Mouse (Mus musculus): ENCODE results near the gene Grin3b. TPM values are rescaled to one million over a fixed set of nuclear protein-coding genes. Genes with fewer than 3 reads are reported as not detected.
A peak's percentile ranks its signal among the peaks of the same experiment; 100 is the strongest.

The Grin3b gene
- total and polyA plus RNA-seq, 2 experiments from 2014 or later: 0.34 TPM; not detected in 1

DNA sequence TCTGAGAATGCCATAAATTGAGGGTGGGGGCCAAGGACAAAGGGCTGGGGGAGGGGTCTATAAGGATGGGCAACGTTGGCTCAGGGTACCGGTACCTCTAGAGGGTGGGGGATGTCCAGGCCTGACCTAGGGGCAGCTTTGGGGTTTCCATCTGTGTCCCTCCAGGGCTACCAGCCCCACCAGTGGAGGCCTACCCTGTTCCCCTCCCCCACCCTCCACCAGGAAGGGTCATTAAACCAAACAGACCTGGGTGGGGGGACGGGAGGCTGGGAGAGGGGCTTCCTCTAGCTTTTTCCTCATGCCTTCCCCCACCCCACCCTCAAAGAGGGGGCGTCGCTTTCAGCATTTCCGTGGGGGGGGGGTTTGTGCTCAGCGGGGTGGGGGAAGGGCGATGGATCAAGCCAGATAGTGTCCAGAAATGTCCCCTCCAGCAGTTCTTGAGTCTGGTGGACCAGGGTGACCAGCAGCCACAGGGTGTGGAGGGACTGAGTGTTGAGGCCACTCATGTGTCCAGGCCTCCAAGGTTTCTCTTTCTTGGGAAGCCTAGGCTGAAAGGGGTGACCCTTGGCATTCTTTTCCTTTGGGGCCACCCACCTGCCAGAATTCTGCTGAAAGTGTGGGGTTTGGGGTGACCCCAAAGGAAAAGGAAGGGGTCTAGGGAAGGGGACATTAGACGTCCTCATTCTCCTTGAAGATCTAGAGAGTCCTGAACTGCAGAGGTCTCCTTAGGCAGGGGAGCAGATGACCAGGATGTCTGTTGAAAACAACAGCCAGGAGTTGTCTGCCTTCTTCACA, 41.4 kb upstream of the Grin3b start:
- ATAC-seq (ENCODE audit: insufficient read depth, low read depth) (no peak), DNase-seq (ENCODE audit: low spot score) (no peak)
- Histone ChIP-seq H3K4me2 (ENCODE audit: low read depth, low read length) (peak overlapping the region; percentile 95), H3K36me3 (replicated peaks; ENCODE audit: control insufficient read depth, insufficient read depth, low read length) (0 out of 2 replicates have a peak, but pooled peaks cover 7% of the 10 kb centered on the region), H3K4me3 (ENCODE audit: low read depth, low read length) (no peak overlapping the region), H3K4me1 (ENCODE audit: control insufficient read depth, insufficient read depth) (peaks cover 25% of the 10 kb centered on the region), H3K9me3 (replicated peaks; ENCODE audit: control insufficient read depth, low read length) (no peaks in the 10 kb centered on the region), H3K9ac (replicated peaks; ENCODE audit: low read depth, low read length) (no peak overlapping the region), H3K27ac (ENCODE audit: low read depth) (no peak overlapping the region), H3K27me3 (ENCODE audit: control insufficient read depth, insufficient read depth, low read length) (no peaks in the 10 kb centered on the region)
- TF ChIP-seq EP300 (IDR thresholded peaks at IDR 0.05; ENCODE audit: low read depth) (no peak), CTCF (IDR thresholded peaks at IDR 0.05; ENCODE audit: low read depth) (no peak)
- WGBS: 36% methylated on average over 7 of the region's 9 CpGs

DNA sequence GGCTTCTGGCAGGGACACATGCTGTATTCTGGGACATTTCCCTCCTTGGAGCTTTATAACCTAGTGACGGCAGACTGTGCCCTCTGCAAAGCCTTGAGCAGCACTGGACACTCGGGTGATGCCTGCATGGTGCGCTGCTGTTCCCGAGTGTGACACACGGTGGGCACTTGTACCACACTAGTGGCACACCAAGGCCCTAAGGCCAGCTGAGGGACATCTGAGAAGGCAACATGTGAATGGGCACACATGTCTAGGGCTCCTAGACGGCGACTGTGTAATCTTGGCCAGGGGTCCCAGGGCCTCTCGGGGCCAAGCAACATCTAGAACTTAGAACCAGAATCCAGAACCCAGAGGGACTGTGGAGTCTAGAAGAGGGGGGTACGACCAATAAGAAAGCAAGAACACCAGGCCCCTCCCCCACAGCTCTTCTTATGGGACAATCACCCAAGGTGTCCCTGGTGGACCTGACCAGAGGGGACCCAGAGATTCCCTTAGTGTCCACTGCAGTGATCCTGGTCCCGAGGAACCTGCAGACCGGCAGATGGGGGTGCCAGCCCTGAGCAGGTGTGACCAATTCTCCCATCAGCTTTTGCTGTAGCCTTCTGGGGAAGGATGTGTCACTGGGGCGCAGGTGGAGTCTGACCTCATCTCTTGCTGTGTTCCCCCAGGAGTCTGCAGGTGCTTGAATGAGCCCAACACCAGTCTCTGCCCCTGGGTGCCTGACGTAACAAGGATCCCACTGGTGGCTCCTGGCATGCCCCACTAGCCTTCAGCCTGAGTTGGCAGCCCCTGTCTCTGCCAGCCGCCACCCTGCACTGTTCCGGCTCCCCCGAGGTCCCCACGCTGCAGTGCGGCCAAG, 40.3 kb upstream of the Grin3b start:
- 87% methylated on average over 18 of the region's 18 CpGs for WGBS
- ATAC-seq (ENCODE audit: insufficient read depth, low read depth) (no peak), DNase-seq (ENCODE audit: low spot score) (no peak)
- TF ChIP-seq EP300 (IDR thresholded peaks at IDR 0.05; ENCODE audit: low read depth): no peak
- no peak for TF ChIP-seq CTCF (IDR thresholded peaks at IDR 0.05; ENCODE audit: low read depth)
- H3K27me3 ChIP-seq (ENCODE audit: control insufficient read depth, insufficient read depth, low read length): no peaks in the 10 kb centered on the region
- no peak overlapping the region for H3K4me3 ChIP-seq (ENCODE audit: low read depth, low read length)
- 0 out of 2 replicates have a peak, but pooled peaks cover 7% of the 10 kb centered on the region for H3K36me3 ChIP-seq (replicated peaks; ENCODE audit: control insufficient read depth, insufficient read depth, low read length)
- H3K4me1 ChIP-seq (ENCODE audit: control insufficient read depth, insufficient read depth): peaks cover 25% of the 10 kb centered on the region
- no peaks in the 10 kb centered on the region for H3K9me3 ChIP-seq (replicated peaks; ENCODE audit: control insufficient read depth, low read length)
- H3K4me2 ChIP-seq (ENCODE audit: low read depth, low read length): no peak overlapping the region
- H3K27ac ChIP-seq (ENCODE audit: low read depth): no peak overlapping the region
- no peak overlapping the region for H3K9ac ChIP-seq (replicated peaks; ENCODE audit: low read depth, low read length)

DNA sequence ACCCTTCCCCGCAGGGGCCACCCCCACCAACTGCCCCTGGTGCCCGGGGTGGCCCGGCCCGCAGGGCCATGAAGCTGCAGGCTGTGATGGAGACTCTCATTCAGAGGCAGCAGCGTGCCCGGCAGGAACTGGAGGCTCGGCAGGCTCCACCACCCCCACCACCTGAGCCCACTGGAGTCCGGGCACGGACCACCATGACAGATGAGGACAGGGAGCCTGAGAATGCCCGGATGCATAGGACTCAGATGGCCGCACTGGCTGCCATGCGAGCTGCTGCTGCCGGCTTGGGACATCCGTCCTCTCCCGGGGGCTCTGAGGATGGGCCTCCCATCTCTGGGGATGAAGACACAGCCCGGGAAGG, 39.7 kb upstream of the Grin3b start:
- no peak overlapping the region for H3K4me2 ChIP-seq (ENCODE audit: low read depth, low read length)
- TF ChIP-seq EP300 (IDR thresholded peaks at IDR 0.05; ENCODE audit: low read depth): no peak
- TF ChIP-seq CTCF (IDR thresholded peaks at IDR 0.05; ENCODE audit: low read depth): no peak
- WGBS: 90% methylated on average over 16 of the region's 16 CpGs
- H3K9ac ChIP-seq (replicated peaks; ENCODE audit: low read depth, low read length): no peak overlapping the region
- peaks cover 22% of the 10 kb centered on the region for H3K4me1 ChIP-seq (ENCODE audit: control insufficient read depth, insufficient read depth)
- no peak overlapping the region for H3K4me3 ChIP-seq (ENCODE audit: low read depth, low read length)
- no peak for ATAC-seq (ENCODE audit: insufficient read depth, low read depth)
- H3K27me3 ChIP-seq (ENCODE audit: control insufficient read depth, insufficient read depth, low read length): no peaks in the 10 kb centered on the region
- 0 out of 2 replicates have a peak, but pooled peaks cover 7% of the 10 kb centered on the region for H3K36me3 ChIP-seq (replicated peaks; ENCODE audit: control insufficient read depth, insufficient read depth, low read length)
- H3K27ac ChIP-seq (ENCODE audit: low read depth): no peak overlapping the region
- no peaks in the 10 kb centered on the region for H3K9me3 ChIP-seq (replicated peaks; ENCODE audit: control insufficient read depth, low read length)
- DNase-seq (ENCODE audit: low spot score): no peak

DNA sequence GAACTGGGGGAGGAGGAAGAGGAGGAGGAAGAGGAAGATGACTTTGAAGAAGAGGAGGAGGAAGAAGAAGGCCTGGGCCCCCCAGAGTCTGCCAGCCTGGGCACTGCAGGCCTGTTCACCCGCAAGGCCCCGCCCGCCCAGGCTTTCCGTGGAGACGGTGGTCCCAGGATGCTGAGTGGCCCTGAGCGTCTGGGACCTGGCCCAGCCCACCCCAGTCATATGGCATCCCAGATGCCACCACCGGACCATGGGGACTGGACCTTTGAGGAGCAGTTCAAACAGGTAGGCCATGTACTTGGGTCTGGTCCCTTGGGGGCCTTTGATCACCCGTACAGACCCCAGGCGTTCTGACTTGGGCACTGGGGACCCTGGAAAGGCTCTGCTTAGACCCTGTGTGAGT, 38.7 kb upstream of the Grin3b start:
- TF ChIP-seq EP300 (IDR thresholded peaks at IDR 0.05; ENCODE audit: low read depth) (no peak), CTCF (IDR thresholded peaks at IDR 0.05; ENCODE audit: low read depth) (no peak)
- no peaks in the 10 kb centered on the region for H3K9me3 ChIP-seq (replicated peaks; ENCODE audit: control insufficient read depth, low read length)
- H3K27me3 ChIP-seq (ENCODE audit: control insufficient read depth, insufficient read depth, low read length): no peaks in the 10 kb centered on the region
- no peak overlapping the region for H3K4me2 ChIP-seq (ENCODE audit: low read depth, low read length)
- 85% methylated on average over 9 of the region's 9 CpGs for WGBS
- DNase-seq (ENCODE audit: low spot score) (no peak), ATAC-seq (ENCODE audit: insufficient read depth, low read depth) (no peak)
- H3K27ac ChIP-seq (ENCODE audit: low read depth): no peak overlapping the region
- no peak overlapping the region for H3K9ac ChIP-seq (replicated peaks; ENCODE audit: low read depth, low read length)
- no peak overlapping the region for H3K4me3 ChIP-seq (ENCODE audit: low read depth, low read length)
- peaks cover 19% of the 10 kb centered on the region for H3K4me1 ChIP-seq (ENCODE audit: control insufficient read depth, insufficient read depth)
- 0 out of 2 replicates have a peak, but pooled peaks cover 7% of the 10 kb centered on the region for H3K36me3 ChIP-seq (replicated peaks; ENCODE audit: control insufficient read depth, insufficient read depth, low read length)

DNA sequence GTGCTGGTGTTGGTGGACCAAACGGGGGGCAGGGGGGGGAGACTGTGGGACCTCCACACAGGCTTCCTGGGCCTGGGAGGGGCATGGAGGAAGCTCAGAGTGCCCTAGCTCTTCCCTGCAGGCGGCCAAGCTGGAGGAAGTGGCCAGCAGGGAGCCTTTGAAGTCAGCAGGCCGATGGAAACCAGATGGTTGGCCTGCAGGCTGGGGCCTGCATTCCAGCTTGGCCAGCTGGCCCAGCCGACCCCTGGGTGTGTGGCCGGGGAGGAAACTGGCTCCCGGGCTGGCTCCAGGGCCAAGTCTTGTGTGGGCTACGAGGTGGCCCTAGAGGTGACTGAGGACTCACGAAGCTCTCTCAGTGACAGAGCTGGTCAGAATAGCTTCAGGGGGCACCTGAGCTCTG, 37.8 kb upstream of the Grin3b start:
- Histone ChIP-seq H3K9ac (replicated peaks; ENCODE audit: low read depth, low read length) (no peak overlapping the region), H3K4me1 (ENCODE audit: control insufficient read depth, insufficient read depth) (peaks cover 28% of the 10 kb centered on the region), H3K4me3 (ENCODE audit: low read depth, low read length) (no peak overlapping the region), H3K9me3 (replicated peaks; ENCODE audit: control insufficient read depth, low read length) (no peaks in the 10 kb centered on the region), H3K36me3 (replicated peaks; ENCODE audit: control insufficient read depth, insufficient read depth, low read length) (0 out of 2 replicates have a peak, but pooled peaks cover 7% of the 10 kb centered on the region), H3K4me2 (ENCODE audit: low read depth, low read length) (no peak overlapping the region), H3K27me3 (ENCODE audit: control insufficient read depth, insufficient read depth, low read length) (no peaks in the 10 kb centered on the region), H3K27ac (ENCODE audit: low read depth) (no peak overlapping the region)
- TF ChIP-seq EP300 (IDR thresholded peaks at IDR 0.05; ENCODE audit: low read depth) (0 out of 2 replicates have a peak, but pooled peaks have one; percentile 45), CTCF (IDR thresholded peaks at IDR 0.05; ENCODE audit: low read depth) (no peak)
- WGBS: 21% methylated on average over 8 of the region's 8 CpGs
- DNase-seq (ENCODE audit: low spot score) (no peak), ATAC-seq (ENCODE audit: insufficient read depth, low read depth) (peak; percentile 10; the same call in 1 of the 2 replicates)
